Mouse (Mus musculus) neural tube, embryonic 10.5 days (tissue): ENCODE measurements around the gene Rara.

Experiments
- DNase-seq: peaks from one replicate; pipeline ENCODE4 v3.0.0-alpha.2; 2017; ENCODE audit warnings: low spot score; ENCODE audit errors: extremely low spot score

Rara gene

DNA sequence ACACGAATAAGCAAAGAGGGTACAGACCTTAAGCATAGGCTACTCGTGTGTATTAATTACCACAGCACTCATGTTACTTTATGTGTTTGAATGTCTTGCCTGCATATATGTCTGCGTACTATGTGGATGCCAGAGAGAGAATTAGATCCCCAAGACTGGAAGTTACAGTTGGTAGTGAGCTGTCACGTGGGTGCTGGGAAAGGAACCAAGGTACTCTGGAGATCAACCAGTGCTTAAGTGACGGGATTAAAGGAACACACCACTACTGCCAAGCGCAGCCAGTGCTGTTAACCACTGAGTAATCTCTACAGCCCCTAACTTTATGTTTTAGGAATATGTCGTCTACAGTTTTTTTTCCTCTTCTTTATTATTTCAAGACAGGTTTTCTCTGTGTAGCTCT, 68.4 kb downstream of the Rara start:
- DNase-seq = no peak

- DNase-seq = no peak
These were observed 70.0 kb downstream of the Rara start for GRCm38 (mm10) chr11:98997659-98998058.

- no peak for DNase-seq
These were observed 71.2 kb downstream of the Rara start for GRCm38 (mm10) chr11:98998776-98999175.

DNA sequence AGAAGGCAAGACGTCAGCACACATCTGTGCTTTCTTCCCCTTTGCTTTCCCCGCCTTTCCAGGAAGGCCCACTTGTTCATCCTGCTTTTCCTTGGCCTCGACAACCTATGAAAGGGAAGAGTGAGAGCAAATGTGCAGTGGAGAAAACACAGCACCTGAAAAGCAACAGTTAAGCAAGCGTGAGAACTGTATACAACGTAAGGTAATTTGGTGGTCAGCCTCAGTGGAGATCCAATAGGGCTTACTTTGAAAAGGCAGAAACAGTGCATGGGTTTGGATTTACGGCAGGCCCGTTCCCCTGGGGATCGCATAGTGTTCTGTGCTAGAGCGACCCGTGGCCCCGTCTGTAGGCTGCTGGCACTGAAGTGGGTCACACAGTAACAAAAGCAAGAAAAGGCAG, 71.6 kb downstream of the Rara start:
- DNase-seq = no peak

DNA sequence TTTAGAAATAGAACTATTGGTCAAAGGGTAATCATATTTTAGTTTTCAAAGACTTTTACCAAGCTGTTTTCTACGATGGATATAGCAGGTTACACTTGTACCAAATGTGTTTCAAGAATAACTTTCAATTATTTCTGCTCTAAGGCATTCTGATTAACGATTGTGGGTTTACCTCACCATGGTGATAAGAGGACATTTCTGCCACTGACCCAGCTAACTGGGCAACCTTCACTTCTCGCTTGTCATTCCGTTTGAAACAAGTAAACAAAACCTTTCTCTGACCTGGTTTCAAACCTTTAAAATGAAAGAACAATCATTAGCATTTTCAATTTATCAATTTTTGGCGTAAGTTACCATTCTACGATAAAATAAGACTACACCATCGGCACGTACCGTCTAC, 79.2 kb downstream of the Rara start:
- no peak for DNase-seq

DNA sequence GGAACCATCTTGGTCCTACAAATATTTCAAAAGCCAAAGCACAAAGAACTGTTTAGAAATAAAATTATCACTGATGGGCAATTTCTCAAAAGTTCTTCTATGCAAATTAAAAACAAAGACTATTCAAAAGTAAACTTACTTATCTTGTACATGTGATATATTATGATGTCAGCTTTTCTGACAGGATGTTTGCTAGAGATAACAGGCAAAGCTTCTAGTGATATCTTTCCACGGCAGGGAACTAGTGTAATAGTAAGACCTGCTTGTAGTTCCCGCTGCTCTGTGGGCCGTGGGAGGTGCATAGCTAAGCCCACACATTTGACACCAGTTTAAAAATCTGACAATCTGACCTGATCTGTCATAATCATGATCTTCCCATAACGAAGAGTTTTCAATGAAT, 82.5 kb downstream of the Rara start:
- DNase-seq = no peak

GRCm38 (mm10) chr11:99010706-99011105, 83.1 kb downstream of the Rara start:
- no peak for DNase-seq

GRCm38 (mm10) chr11:99013856-99014255, 86.2 kb downstream of the Rara start:
- DNase-seq = no peak

DNA sequence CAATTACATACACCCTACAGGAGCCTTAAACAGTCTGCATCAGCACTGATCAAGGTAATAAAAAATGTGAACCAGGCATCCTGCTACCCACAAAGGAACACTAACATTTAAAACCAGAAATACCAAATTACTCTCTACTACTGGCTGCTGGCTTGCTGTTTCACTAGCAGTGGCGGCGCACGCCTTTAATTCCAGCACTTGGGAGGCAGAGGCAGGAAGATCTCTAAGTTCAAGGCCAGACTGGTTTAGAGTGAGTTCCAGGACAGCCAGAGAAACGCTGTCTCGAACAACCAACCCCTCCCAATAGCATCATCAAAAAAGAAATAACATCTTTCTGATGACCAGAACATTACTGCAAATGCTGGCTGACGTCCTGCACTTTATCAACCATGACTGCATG, 92.2 kb downstream of the Rara start:
- DNase-seq = no peak

GRCm38 (mm10) chr11:99022384-99022933, 94.8 kb downstream of the Rara start:
- DNase-seq = no peak

DNA sequence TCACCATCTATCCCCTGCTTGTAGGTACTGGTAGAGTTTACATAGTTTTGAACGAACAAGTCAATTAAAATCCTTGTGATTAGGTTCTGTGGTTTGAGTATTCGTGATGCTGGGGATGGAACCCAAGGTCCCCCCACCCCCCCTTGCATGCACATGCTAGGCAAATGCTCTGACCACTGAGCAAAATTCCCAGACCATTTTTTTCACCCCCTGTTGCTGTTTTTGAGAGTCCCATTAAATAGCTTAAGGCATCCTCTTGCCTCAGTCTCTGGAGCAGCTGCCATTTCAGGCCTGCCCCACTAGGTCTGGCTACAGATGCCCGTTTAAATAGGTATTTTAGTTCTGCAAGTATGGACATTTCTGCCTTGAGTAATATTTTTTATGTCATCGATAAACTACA, 95.5 kb downstream of the Rara start:
- DNase-seq = no peak

DNA sequence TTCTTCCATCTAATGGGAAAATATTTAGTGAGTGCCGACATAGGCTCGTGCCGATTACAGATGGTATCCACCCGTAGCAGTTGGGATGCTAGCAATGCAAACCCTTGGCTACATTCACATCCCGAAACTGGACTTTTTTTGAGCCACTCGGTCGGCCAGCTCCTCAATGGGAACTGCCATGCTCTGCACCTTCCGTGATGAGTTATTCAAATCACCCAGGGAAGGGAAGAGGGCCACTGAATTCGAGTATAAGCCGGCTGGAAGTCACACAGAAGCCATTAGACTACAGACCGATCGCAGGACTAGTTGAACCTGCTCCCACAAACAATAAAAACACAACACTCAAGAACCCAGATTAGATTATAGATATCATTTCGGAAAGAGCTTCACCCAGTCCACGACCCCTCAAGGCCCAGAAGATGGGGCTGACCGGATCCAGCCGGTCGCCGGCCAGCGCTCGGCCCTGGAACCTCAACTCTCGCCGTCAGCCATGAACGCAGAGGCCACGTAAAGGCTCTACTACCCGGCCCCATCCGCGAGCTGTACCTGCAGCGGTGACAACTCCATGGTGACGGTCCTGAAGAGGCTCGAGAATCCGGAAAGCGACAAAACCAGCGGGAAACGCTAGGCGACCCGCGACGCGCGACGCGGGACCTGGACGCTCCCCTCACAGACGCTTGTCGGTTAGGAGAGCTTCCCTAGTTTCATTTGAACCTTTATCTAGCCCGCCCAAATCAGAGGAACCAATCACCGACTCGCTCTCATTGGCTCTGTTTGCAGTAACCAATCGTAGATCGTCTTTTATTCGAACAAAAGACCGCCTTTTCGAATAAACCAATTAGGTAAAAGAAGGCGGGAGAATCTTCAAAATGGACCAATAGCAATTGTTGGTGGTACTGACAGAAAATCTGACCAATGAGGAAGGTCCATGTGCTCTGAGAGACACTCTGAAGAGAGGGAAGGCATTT, 96.2 kb downstream of the Rara start, which contains the start of gene Top2a:
TSS of gene Top2a (minus strand) at position 690 of the 968 bp plus-strand sequence.
- peak; percentile 99 for DNase-seq
